Mouse (Mus musculus) macrophage (primary cell): Measurements from ENCODE around the gene Grem2. TPM values are rescaled to one million over a fixed set of nuclear protein-coding genes. Genes with fewer than 3 reads are reported as not detected.

Experiments
- H3K27ac ChIP-seq: fragments of 350-480 bp; formaldehyde crosslinking; 2 replicates; pipeline ENCODE4 v1.9.0; 2021
- H3K36me3 ChIP-seq: fragments of 350-480 bp; formaldehyde crosslinking; 2 replicates; pipeline ENCODE4 v1.9.0; 2021; ENCODE audit errors: inconsistent target
- H3K4me3 ChIP-seq: fragments of 350-480 bp; formaldehyde crosslinking; 2 replicates; pipeline ENCODE4 v1.9.0; 2021; ENCODE audit errors: inconsistent target
- H3K79me2 ChIP-seq: fragments of 350-480 bp; formaldehyde crosslinking; 2 replicates; pipeline ENCODE4 v1.9.0; 2021; ENCODE audit errors: inconsistent target
- WGBS: methylation state at CpG from one replicate; pipeline ENCODE4 v1.1.7; 2026; ENCODE audit warnings: inconsistent platforms; ENCODE audit not compliant: missing documents; 5-methylcytosine and 5-hydroxymethylcytosine counted together
- polyA plus RNA-seq: library from polyadenylated mRNA; stranded (reverse); fragments of 250-400 nt; gene quantifications from 3 replicates; pipeline ENCODE4 v1.2.4, GENCODE M21; 2018; ENCODE audit warnings: inconsistent platforms
- total RNA-seq, 78 experiments: library from RNA; depleted of rRNA; stranded (reverse); fragments of 250-400 nt; gene quantifications; 1 replicate in 9 of 78; 2 replicates in 24 of 78; 3 replicates in 43 of 78; 4 replicates in 2 of 78; pipeline ENCODE4 v1.2.4; 2018; ENCODE audit warnings: inconsistent platforms in 56 of 78

The Grem2 gene
- 1 to 10 TPM in 1 of 26 experiments, under 1 TPM in 1, not detected in 24; 0.12 to 2.8 TPM for total RNA-seq (2018; cell fraction: chromatin; rRNA removed)
- not detected for total RNA-seq (2018; cell fraction: cytosol; rRNA removed)
- total RNA-seq (2018; cell fraction: nucleus; rRNA removed), result under 1 TPM in 1 of 26 experiments, not detected in 25; 0.34 TPM
- 0.07 TPM in 1 of 3 replicates, not detected in the others for polyA plus RNA-seq

DNA sequence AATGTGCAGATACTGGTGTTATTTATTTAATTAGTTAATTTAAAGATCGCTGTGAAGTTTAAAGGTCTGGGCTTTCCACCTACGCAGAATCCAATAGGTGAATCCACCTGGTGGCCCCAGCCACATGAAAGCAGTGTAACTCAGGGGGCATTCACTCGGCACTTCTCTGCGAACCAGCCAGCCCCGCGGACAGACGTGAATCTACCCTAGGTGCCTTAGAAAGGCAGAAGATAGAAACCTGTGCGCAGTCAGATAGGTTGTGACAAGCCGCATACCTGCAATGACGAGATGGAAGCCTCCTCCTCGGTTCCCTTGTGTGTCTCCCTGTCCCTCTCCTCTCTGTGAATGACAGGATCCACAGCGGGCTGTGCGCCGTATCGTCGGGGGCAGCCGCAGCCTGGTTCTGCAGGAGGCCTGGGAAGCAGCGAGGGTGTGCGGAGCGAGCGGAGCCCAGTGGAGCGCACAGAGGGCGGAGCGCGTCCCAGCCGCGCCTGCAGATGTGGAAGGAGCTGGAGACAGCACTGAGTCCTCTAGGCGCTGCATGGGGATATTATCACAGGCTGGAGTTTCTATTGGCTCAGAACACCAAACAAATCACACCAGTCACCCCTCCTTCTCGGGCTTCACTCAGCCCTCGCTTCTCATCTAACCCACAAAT lies at the start of gene Grem2:
Gene Grem2, minus strand, starts transcription at position 522 of the 658 bp plus-strand sequence.
- Histone ChIP-seq H3K27ac (no peak within 1 kb of the TSS), H3K4me3 (no peak within 1 kb of the TSS), H3K36me3 (no peaks in the 10 kb centered on the region), H3K79me2 (no peaks in the 10 kb centered on the region)
- WGBS, result 11% methylated on average over 20 of the region's 30 CpGs

DNA sequence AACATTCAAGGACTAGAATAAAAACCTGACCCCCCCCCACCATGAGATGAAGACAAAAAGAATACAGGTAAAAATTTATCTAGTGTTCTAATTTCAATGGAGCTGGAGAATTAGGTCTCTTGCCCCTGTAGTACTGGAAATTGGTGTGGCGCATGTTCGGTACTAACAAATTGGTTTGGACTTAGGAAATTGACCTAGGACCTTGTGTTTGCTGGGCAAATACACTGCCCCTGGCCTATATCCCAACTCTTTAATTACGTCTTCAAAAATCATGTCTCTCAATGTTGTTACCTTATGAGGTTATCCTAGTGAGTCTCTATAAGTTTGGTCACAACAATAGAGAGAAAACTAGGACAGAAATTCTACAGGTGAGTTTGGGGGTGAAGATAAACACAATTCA lies 38.2 kb upstream of the Grem2 start:
- H3K4me3 ChIP-seq, result no peak overlapping the region
- H3K36me3 ChIP-seq, result no peaks in the 10 kb centered on the region
- H3K27ac ChIP-seq, result no peak overlapping the region
- no peaks in the 10 kb centered on the region for H3K79me2 ChIP-seq
- WGBS, result 95% methylated on average over 3 of the region's 3 CpGs

DNA sequence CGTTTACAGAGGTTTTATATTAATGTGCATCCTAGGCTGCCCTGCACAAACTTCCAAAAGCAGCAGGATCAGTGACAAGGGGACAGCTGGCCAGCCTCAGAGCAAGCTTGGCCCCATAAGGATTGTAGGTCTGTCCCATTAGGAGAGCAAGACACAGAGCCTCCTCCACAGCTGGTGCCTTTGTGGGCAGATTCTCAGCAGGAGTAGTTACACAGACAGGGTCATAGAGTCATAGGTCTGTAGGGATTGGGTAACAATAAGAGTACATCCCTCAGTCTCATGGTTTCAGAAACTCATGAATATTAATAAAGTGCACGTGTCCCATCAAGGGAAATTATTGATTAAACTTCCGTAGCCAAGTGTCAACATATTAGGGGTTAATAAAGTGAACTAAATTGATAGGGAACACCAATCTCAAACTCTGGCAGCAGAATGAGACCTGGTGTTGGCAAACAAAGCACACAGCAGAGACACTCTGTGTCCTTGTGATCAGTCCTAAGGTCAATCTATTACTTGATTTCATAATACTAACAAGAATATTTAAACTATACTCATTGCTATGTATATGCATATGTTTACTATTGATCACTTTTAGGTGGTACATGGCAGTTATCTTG lies 9.5 kb upstream of the Grem2 start:
- no peak overlapping the region for H3K4me3 ChIP-seq
- no peaks in the 10 kb centered on the region for H3K79me2 ChIP-seq
- no peaks in the 10 kb centered on the region for H3K36me3 ChIP-seq
- 86% methylated on average over 3 of the region's 3 CpGs for WGBS
- H3K27ac ChIP-seq, result no peak overlapping the region

DNA sequence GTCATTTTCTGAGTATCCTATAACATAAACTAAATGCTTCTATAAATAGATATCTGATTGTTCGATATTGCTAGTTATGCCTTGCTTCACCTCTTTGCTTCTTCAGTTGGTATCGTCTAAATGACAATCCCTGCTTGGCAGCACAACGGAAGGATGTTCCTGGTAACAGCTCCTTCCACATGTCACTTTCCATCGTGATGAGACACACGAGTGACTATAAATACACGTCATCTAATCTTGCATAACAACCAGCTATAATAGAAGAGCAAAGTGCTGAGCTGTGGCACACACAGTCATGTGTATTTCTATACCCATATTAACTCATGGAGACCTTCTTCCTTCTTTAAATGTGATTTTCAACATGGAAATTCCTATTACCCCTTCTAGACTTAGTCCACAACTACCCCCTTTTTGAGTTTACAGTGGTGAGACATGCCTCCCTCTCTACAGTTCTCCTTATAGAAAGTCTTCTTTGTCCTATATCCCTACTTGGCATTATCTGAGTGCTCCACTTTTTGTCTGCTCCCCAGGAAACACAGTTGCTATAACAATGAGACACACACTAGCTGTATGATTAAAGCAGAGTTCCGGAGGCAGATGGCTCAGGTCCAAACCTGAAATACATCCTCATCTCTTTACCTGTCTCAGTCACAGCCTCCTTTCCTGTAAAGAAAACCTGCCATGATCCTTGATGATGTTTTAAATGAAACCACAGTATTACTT lies 8.0 kb upstream of the Grem2 start:
- WGBS, result 87% methylated on average over 7 of the region's 7 CpGs
- H3K4me3 ChIP-seq, result no peak overlapping the region
- H3K36me3 ChIP-seq, result no peaks in the 10 kb centered on the region
- no peak overlapping the region for H3K27ac ChIP-seq
- H3K79me2 ChIP-seq, result no peaks in the 10 kb centered on the region

DNA sequence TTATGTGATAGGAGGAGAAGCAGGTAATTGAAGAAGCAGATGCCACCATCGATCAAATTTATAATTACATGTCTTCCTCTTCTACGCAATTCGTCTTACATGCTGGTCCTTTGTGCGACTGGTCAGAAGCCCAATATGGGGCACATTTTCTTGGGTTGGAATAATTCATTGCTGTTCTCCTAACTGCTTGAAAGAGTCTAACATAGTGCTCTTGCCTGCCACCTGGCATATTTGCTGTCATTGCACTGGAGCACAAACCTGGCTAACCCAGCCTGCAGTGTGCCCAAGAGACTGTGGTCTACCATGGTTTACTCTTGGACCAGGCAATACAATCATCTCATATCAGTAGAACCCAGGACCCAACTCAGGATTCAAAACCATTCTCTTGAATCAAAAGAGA lies 2.7 kb downstream of the Grem2 start:
- Histone ChIP-seq H3K27ac (no peak overlapping the region), H3K4me3 (no peak overlapping the region), H3K79me2 (no peaks in the 10 kb centered on the region), H3K36me3 (no peaks in the 10 kb centered on the region)
- WGBS, result 92% methylated on average over 4 of the region's 4 CpGs

DNA sequence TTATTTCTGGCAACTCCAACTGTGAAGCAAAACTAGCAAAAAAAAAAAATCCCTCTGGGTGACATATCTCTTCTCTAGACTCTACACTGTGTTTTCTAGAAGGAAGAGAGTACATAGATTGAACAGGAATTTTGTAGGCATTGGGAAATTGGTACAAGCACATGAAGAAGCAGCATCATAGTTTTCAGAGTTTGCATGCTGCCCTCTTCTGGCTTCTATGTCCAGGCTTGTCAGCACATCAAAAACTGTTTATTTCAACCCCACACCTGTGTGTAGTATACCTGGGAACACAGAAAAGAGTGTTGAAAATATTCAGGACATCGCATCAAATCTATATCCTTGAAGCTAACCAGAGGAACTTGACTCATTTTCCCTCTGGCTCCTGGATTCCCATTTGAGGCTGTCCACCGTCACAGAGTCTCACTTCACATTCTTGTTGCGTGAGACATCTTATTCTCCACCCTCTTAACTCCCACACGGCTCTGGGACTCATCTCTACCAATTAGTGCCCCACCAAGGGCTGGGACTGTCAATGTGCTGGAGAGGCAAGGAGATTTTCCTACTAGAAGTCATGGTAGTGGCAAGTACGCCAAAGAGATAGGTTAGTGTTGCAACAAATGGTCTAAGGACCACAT lies 3.3 kb downstream of the Grem2 start:
- no peak overlapping the region for H3K4me3 ChIP-seq
- no peaks in the 10 kb centered on the region for H3K79me2 ChIP-seq
- H3K36me3 ChIP-seq, result no peaks in the 10 kb centered on the region
- no peak overlapping the region for H3K27ac ChIP-seq
- WGBS, result 78% methylated on average over 5 of the region's 5 CpGs

DNA sequence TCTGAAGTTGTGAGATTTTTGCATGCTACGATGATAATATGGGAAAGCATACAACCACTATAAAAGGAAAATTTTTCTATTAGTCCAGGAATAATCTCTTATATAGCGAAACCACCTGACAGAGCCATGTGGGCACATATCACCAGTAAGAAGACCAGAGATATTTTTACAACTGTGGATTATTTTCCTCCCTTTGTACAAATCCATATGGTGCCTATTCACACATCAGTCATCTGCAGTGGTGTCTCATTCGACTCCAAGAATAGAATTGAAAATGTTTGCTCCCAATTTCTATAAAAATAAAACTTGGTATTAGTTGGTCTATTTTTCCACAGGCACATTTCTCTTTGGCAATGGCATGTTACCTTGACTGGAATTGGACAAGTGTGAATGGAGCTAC lies 11.8 kb downstream of the Grem2 start:
- Histone ChIP-seq H3K79me2 (no peaks in the 10 kb centered on the region), H3K27ac (no peak overlapping the region), H3K36me3 (no peaks in the 10 kb centered on the region), H3K4me3 (no peak overlapping the region)
- WGBS, result 86% methylated on average over 3 of the region's 3 CpGs

DNA sequence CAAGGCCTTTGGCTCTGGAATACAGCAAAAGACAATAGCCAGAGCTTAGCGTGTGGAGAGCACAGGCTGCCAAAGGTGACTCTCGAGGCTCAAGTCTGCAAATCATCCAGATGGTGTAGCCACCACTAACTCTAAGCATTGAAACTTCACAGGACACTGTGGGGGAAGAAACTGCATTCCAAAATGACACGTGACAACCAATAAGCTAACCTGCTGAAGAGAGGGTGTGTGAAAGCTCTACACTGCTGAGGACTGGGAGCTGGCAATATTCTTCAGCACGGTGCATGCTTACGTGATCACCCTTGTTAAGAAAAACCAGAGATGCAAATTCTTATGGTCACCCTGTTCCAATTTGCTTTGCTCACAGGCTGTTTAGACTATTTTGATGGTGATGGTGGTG lies 13.4 kb downstream of the Grem2 start:
- H3K79me2 ChIP-seq, result no peaks in the 10 kb centered on the region
- WGBS, result 80% methylated on average over 5 of the region's 5 CpGs
- no peaks in the 10 kb centered on the region for H3K36me3 ChIP-seq
- no peak overlapping the region for H3K4me3 ChIP-seq
- no peak overlapping the region for H3K27ac ChIP-seq

DNA sequence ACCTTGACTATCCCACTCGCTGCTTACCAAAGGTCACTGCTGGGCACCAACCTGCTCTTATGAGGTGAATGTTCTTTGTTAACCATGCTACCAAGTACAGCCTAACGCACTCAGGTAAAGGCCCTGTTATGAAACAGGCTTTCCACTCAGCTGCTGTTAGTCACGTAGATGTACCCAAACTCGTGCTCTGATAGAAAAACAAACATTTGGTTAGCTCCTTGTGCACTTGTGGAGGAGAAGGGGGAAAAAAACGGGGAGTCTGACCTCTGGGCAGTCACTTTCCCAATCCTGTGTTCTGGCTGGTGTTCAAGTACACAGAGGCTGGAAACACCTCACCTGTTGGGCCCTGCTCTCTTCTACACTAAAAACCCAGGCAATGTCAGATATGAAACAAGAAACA lies 14.0 kb downstream of the Grem2 start:
- Histone ChIP-seq H3K36me3 (no peaks in the 10 kb centered on the region), H3K27ac (no peak overlapping the region)
- WGBS, result 78% methylated on average over 5 of the region's 5 CpGs

DNA sequence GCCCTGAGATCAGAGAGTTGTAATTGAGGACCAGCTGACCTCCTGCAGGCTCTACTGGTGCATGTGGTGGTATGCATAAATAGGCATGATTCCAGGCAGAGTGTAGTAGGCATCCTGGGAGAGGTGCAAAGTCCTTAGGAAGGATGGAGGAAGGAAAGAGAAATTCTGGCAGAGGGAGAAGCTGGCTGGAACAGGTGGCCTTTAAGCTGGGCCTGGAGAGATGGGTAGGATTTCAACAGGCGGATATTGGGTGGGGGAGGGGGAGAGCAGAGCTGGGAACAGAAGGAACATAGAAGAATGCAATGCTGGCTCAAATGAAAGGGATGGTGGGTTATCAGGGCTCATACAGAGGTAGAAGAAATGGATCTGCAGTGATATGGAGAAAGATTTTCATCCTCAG lies 18.9 kb downstream of the Grem2 start:
- H3K36me3 ChIP-seq, result no peaks in the 10 kb centered on the region
- no peak overlapping the region for H3K4me3 ChIP-seq
- H3K27ac ChIP-seq, result no peak overlapping the region
- H3K79me2 ChIP-seq, result no peaks in the 10 kb centered on the region
- WGBS, result 58% methylated on average over 1 of the region's 1 CpGs

More for the DNA sequence above, 14.0 kb downstream of the Grem2 start:
- no peak overlapping the region for H3K4me3 ChIP-seq
- H3K79me2 ChIP-seq, result no peaks in the 10 kb centered on the region

DNA sequence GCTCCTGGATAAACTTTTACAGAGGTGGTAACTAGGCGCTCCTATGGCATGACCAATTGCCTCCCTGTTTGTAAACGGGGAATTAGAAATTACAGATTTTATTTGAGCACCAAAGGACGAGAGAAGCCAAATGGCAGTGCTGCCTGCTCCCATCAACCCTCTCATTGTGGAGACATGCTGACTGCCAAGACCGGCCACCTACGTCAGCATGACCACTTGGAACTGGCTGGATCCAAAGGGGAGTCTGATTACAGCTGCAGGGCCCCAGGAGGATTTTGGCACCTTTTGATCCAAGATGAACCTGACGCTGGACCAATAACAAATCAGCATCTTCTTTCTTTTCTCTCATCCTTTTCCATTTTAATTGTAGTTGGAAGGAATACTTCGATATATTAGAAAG lies 29.1 kb downstream of the Grem2 start:
- no peak overlapping the region for H3K4me3 ChIP-seq
- H3K36me3 ChIP-seq, result no peaks in the 10 kb centered on the region
- no peaks in the 10 kb centered on the region for H3K79me2 ChIP-seq
- no peak overlapping the region for H3K27ac ChIP-seq
- 86% methylated on average over 7 of the region's 7 CpGs for WGBS

DNA sequence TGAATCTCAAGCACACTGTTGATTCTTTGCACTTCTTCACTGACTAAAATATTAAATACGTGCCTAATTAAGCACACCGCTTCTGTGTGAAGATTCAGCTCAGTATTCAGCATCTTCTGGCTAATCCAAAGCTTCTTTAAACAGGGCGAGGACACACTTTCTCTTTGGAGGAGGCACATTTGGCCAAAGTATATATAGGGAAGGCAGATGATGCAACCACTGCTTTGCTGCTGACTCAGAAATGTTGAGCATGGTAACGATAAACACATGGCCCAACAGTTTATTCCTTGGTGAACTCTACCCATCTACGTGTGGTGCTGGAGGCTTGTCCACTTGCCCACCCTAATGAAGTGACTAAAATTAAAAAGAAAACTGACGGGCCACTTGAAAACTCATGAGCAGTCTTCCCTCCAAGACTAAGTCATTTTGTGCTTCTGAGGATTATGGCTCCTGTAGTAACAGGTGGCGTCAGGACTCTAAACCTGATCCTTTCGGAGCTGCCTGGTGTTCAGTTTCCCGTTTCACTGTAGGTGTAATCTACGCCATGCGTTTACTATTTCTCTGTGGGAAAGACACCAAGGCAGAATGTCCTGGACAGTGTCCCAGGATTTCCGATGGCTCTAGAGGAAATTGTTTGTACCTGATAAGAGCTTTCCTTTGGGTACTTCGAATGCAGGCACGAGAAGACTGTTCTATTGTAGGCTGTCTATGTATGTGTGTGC lies 32.8 kb downstream of the Grem2 start:
- WGBS, result 84% methylated on average over 14 of the region's 14 CpGs
- Histone ChIP-seq H3K79me2 (no peaks in the 10 kb centered on the region), H3K36me3 (no peaks in the 10 kb centered on the region), H3K4me3 (no peak overlapping the region), H3K27ac (no peak overlapping the region)

DNA sequence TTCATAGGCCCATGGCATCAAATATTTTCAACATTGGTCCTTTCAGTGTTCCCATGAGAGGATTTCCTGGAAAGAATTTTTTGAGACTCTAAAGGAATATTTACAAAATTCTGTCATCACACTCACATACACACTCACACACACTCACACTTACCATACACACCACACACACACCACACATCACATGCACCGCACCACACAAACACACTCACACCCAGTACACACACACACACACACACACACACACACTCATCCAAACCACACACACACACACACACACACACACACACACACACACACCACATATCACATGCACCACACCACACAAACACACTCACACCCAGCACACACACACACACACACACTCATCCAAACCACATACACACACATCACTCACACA lies 33.5 kb downstream of the Grem2 start:
- no peak overlapping the region for H3K4me3 ChIP-seq
- 100% methylated on average over 1 of the region's 1 CpGs for whole genome bisulfite sequencing

DNA sequence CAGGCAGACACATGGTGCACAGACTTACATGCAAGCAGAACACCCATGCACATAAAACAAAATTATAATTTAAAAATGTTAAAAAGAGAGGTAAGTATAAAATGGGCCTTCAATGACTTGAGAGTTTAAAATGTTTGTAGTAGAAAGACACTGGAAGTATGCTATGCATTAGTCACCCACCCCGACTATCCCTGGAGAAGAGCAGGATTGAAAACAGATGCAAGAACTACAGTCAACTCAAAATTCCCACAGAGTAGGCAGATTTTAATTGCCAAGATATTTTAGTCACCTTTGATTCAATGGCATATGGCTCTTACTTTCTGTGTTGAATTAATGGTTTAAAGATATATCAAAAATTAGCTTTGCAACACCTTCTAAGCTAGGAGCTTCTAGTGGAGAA lies 39.1 kb downstream of the Grem2 start:
- H3K27ac ChIP-seq, result no peak overlapping the region
- H3K4me3 ChIP-seq, result no peak overlapping the region
- H3K79me2 ChIP-seq, result no peaks in the 10 kb centered on the region
- 90% methylated on average over 1 of the region's 1 CpGs for WGBS
- H3K36me3 ChIP-seq, result no peaks in the 10 kb centered on the region

More for the DNA sequence above, 33.5 kb downstream of the Grem2 start:
- Histone ChIP-seq H3K79me2 (no peaks in the 10 kb centered on the region), H3K36me3 (no peaks in the 10 kb centered on the region), H3K27ac (no peak overlapping the region)
